Mouse (Mus musculus): ENCODE data around the gene Gsn. TPM values are rescaled to one million over a fixed set of nuclear protein-coding genes. Genes with fewer than 3 reads are reported as not detected.

Gene Gsn
- polyA plus RNA-seq, 1 experiment, result 804 TPM

DNA sequence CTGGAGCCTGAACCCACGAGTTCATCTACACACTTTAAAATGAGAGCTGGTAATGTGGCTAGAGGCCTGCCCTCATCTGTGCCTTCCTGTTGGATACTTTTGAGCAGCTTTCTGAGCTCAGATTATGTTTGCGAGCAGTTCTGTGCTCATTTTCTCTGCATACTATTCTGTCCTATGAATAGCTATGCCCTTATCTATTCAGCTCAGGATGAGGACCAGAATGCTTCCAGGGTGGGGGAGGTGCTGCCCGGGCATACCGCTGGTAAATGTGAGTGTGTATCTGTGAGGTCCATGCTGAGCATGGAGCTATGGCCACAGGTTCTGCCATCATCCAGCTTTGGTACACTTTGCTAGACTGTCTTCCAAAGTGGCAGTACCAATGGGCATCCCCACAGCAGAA, 61.4 kb downstream of the Gsn start:
- Histone ChIP-seq H3K4me1 (ENCODE audit: control insufficient read depth, insufficient read depth, insufficient read length, low read length) (no peaks in the 10 kb centered on the region), H3K27ac (replicated peaks; ENCODE audit: low read depth, low read length) (no peak overlapping the region), H3K4me3 (ENCODE audit: insufficient read depth, low read depth, low read length) (no peak overlapping the region)

- Histone ChIP-seq H3K4me3 (ENCODE audit: insufficient read depth, low read depth, low read length) (no peak overlapping the region), H3K27ac (replicated peaks; ENCODE audit: low read depth, low read length) (no peak overlapping the region), H3K4me1 (ENCODE audit: control insufficient read depth, insufficient read depth, insufficient read length, low read length) (no peaks in the 10 kb centered on the region)
Observed at GRCm38 (mm10) chr2:35318405-35318804, 62.2 kb downstream of the Gsn start.

DNA sequence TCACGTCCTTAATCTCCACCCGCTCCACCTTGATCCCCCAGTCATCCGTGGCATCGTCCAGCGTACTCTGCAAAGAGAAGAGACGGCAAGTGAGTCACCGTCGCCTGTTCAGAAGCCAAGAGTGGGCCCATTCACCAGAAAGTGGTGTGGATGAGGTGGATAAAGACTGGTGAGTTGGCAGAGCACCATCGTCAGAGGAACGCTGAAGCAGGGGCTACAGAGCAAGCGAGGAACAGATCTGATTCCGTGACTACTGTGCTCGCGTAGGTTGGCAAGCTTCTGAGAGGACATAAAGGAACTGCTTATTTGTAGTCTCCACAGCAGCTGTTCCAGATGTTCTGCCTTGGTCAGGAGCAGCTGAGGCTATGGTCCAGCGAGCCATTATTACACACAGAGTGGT, 64.2 kb downstream of the Gsn start:
- Histone ChIP-seq H3K27ac (replicated peaks; ENCODE audit: low read depth, low read length) (no peak overlapping the region), H3K4me1 (ENCODE audit: control insufficient read depth, insufficient read depth, insufficient read length, low read length) (no peaks in the 10 kb centered on the region), H3K4me3 (ENCODE audit: insufficient read depth, low read depth, low read length) (no peak overlapping the region)

- H3K4me3 ChIP-seq (ENCODE audit: insufficient read depth, low read depth, low read length), result no peak overlapping the region
- 0 out of 2 replicates have a peak, but pooled peaks cover 2% of the 10 kb centered on the region for H3K4me1 ChIP-seq (ENCODE audit: control insufficient read depth, insufficient read depth, insufficient read length, low read length)
- H3K27ac ChIP-seq (replicated peaks; ENCODE audit: low read depth, low read length), result no peak overlapping the region
Observed at GRCm38 (mm10) chr2:35322404-35323164, 66.4 kb downstream of the Gsn start.

DNA sequence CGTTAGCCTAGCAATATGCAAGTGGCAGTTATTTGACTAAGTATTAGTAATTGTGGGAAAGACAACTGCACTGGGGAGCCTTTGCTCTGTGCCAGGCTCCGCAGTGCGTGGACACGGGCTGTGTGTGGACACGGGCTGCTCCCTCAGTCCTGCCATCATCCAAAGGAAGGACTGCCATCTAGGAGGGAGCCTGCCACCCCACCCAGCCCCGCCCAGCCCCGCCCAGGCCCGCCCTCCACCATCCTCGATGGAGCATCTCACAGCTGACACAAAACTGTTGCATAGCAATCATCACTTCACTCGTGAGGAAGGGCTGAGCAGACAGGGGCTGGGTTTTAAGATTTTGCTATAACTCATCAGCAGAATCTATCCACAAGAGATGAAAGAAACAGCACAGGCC, 69.8 kb downstream of the Gsn start:
- Histone ChIP-seq H3K27ac (replicated peaks; ENCODE audit: low read depth, low read length) (no peak overlapping the region), H3K4me1 (ENCODE audit: control insufficient read depth, insufficient read depth, insufficient read length, low read length) (peaks cover 12% of the 10 kb centered on the region), H3K4me3 (ENCODE audit: insufficient read depth, low read depth, low read length) (no peak overlapping the region)

DNA sequence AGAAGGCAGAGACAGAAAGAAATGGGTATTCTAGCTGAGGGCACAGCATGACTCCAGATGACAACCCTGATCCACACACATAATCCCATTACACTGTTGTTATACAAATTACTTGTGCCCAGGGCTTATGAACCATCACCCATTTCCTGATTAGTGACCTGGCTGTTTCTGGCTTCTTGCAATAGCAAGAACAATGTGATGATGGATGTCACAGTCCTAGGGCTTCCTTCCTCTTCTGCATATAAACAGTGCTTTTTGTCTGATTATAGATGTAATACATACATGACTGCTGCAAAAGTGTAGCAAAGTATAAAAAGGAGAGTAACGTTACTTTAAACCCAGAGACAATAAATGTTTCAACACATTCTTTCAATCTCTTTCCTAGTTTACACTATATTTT, 70.8 kb downstream of the Gsn start:
- H3K4me1 ChIP-seq (ENCODE audit: control insufficient read depth, insufficient read depth, insufficient read length, low read length), result peaks cover 12% of the 10 kb centered on the region
- H3K27ac ChIP-seq (replicated peaks; ENCODE audit: low read depth, low read length), result peak overlapping the region; percentile 45
- no peak overlapping the region for H3K4me3 ChIP-seq (ENCODE audit: insufficient read depth, low read depth, low read length)

- Histone ChIP-seq H3K4me1 (ENCODE audit: control insufficient read depth, insufficient read depth, insufficient read length, low read length) (peaks cover 16% of the 10 kb centered on the region), H3K4me3 (ENCODE audit: insufficient read depth, low read depth, low read length) (peak overlapping the region; percentile 29; the same call in 1 of the 2 replicates), H3K27ac (replicated peaks; ENCODE audit: low read depth, low read length) (peak overlapping the region; percentile 50)
Observed at GRCm38 (mm10) chr2:35327583-35327982, 71.4 kb downstream of the Gsn start.

DNA sequence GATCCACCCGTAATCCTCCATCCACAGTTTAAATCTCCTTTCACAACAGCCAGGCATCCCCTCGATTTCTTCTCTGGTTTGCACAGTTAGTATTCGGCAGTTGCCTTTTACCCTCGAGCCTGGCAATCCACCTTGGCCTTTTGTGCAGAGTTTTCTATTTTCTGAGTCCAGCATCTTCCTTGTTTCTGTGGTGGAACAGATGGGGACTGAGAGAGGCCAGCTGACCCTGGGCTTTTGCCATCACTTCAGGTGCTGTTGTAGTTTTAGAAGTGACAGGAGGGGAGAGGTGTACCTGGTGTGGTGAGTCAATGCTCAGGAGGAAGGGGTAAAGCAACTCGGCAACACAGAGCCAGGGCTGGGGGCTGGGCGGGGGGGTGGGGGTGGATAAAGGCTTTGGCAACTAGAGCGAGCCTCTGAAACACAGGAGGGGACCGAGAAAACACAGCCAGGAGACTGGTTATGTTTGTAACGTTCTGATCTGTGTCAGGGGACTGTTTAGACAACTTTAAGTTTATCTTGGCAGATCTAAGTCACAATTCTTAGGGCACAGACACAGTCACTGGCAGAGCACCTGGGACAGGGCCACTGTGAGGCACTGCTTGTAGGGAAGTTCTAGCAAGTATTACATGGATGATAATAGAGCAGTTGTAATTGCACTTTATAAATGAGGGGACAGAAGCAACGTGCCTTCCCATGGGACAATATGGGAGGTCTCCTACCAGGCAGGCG, 72.0 kb downstream of the Gsn start:
- Histone ChIP-seq H3K27ac (replicated peaks; ENCODE audit: low read depth, low read length) (peak overlapping the region; percentile 54), H3K4me3 (ENCODE audit: insufficient read depth, low read depth, low read length) (peak overlapping the region; percentile 19; the same call in 1 of the 2 replicates), H3K4me1 (ENCODE audit: control insufficient read depth, insufficient read depth, insufficient read length, low read length) (peaks cover 22% of the 10 kb centered on the region)

GRCm38 (mm10) chr2:35329061-35329460, 72.9 kb downstream of the Gsn start:
- Histone ChIP-seq H3K4me3 (ENCODE audit: insufficient read depth, low read depth, low read length) (no peak overlapping the region), H3K4me1 (ENCODE audit: control insufficient read depth, insufficient read depth, insufficient read length, low read length) (peaks cover 23% of the 10 kb centered on the region)

DNA sequence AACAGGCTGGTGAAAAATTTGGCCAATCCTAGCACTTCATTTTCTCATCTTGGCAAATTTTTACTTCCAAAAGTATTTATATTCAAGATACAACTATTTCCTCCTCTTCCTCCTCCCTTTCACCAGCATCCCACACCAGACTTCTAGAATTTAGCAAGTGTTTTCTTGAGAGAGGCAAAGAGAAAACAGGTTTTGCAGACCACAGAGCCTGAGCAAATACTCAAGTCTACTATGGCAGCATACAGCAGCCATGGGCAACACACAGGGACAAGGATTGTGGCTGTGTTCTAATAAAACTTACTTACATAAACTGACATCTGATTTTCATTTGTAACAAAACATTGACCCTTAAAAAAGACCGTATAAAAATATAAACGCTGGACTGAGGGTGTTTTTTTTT, 75.0 kb downstream of the Gsn start:
- Histone ChIP-seq H3K27ac (replicated peaks; ENCODE audit: low read depth, low read length) (no peak overlapping the region), H3K4me3 (ENCODE audit: insufficient read depth, low read depth, low read length) (no peak overlapping the region), H3K4me1 (ENCODE audit: control insufficient read depth, insufficient read depth, insufficient read length, low read length) (peaks cover 34% of the 10 kb centered on the region)

More at GRCm38 (mm10) chr2:35329061-35329460, 72.9 kb downstream of the Gsn start:
- H3K27ac ChIP-seq (replicated peaks; ENCODE audit: low read depth, low read length), result peak overlapping the region; percentile 42; the same call in 1 of the 2 replicates

DNA sequence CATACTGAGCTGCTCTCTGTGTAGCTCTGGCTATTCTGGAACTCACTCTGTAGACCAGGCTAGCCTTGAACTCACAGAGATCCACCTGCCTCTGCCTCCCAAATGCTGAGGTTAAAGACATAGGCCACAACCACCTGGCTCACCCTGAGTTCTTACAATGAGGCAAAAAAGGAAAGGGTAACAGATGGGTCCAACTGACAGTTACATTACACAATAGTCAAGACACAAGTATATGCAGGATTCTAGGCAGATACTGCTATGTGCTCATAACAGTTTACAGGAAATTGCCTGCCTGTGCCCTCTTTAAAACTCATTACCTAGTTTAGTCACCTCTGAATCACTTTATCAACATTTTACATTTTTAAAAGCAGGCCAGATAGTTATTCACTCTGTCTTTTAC, 77.5 kb downstream of the Gsn start:
- no peak overlapping the region for H3K27ac ChIP-seq (replicated peaks; ENCODE audit: low read depth, low read length)
- peaks cover 31% of the 10 kb centered on the region for H3K4me1 ChIP-seq (ENCODE audit: control insufficient read depth, insufficient read depth, insufficient read length, low read length)
- no peak overlapping the region for H3K4me3 ChIP-seq (ENCODE audit: insufficient read depth, low read depth, low read length)

GRCm38 (mm10) chr2:35335620-35336019, 79.4 kb downstream of the Gsn start:
- peak overlapping the region; percentile 85 for H3K4me3 ChIP-seq (ENCODE audit: insufficient read depth, low read depth, low read length)
- H3K27ac ChIP-seq (replicated peaks; ENCODE audit: low read depth, low read length), result peak overlapping the region; percentile 83
- H3K4me1 ChIP-seq (ENCODE audit: control insufficient read depth, insufficient read depth, insufficient read length, low read length), result peaks cover 33% of the 10 kb centered on the region

GRCm38 (mm10) chr2:35336388-35337280, 80.5 kb downstream of the Gsn start, which contains the start of gene Stom:
Gene Stom (minus strand): TSS chr2:35336976.
- Histone ChIP-seq H3K27ac (replicated peaks; ENCODE audit: low read depth, low read length) (peak within 1 kb of the TSS; percentile 85), H3K4me3 (ENCODE audit: insufficient read depth, low read depth, low read length) (peak within 1 kb of the TSS; percentile 85), H3K4me1 (ENCODE audit: control insufficient read depth, insufficient read depth, insufficient read length, low read length) (peaks cover 33% of the 10 kb centered on the region)

GRCm38 (mm10) chr2:35337419-35337818, 81.2 kb downstream of the Gsn start:
- H3K27ac ChIP-seq (replicated peaks; ENCODE audit: low read depth, low read length), result peak overlapping the region; percentile 85
- H3K4me1 ChIP-seq (ENCODE audit: control insufficient read depth, insufficient read depth, insufficient read length, low read length), result peaks cover 29% of the 10 kb centered on the region
- H3K4me3 ChIP-seq (ENCODE audit: insufficient read depth, low read depth, low read length), result peak overlapping the region; percentile 61

DNA sequence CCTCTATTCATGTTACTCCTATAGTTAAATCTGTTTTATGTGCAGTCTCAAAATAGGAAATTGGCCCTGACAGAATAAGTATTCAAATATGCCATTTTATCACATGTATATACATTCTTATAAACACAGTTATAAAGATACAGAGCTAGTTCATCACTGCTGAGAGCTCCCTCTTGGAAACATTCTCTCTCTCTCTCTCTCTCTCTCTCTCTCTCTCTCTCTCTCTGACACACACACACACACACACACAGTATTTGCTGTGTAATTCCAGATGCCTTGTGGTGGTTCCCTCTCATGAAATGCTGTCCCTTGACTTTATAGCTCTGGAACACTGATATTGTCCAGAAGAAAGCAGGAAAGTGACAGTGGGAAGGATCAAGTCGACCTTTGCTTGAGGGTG, 81.9 kb downstream of the Gsn start:
- Histone ChIP-seq H3K27ac (replicated peaks; ENCODE audit: low read depth, low read length) (peak overlapping the region; percentile 82), H3K4me3 (ENCODE audit: insufficient read depth, low read depth, low read length) (no peak overlapping the region)

More for the DNA sequence above, 81.9 kb downstream of the Gsn start:
- H3K4me1 ChIP-seq (ENCODE audit: control insufficient read depth, insufficient read depth, insufficient read length, low read length), result peaks cover 24% of the 10 kb centered on the region
